ENCODE assay signal across 14 mouse cellular contexts in genomic region chr13:104762401-104762800, GRCm38 (mm10).
"Had no signal": no experiment of that assay in that cellular context is flagged by ENCODE, and none has a peak within 500 bp of the region (broad histone marks: within the 10 kb centered on the region; RNA-seq: fewer than 3 reads in every experiment).

No protein-coding gene starts in this region.

- DNase-seq: kidney, adult 8-10 months; kidney, postnatal 14 days; kidney, postnatal 4 days; layer of hippocampus, adult 9-11 months; liver, embryonic 13.5 days; lung, adult 2 months; lung, postnatal 14 days; lung, postnatal 4 days; right cerebral cortex, adult 18-20 months; right cerebral cortex, postnatal 14 days; right cerebral cortex, postnatal 4 days; thymus, adult 2 months; thymus, postnatal 14 days had no signal

- ATAC-seq: midbrain, embryonic 15.5 days had no signal
